Mouse (Mus musculus): Measurements from ENCODE around the gene Syn3.

DNA sequence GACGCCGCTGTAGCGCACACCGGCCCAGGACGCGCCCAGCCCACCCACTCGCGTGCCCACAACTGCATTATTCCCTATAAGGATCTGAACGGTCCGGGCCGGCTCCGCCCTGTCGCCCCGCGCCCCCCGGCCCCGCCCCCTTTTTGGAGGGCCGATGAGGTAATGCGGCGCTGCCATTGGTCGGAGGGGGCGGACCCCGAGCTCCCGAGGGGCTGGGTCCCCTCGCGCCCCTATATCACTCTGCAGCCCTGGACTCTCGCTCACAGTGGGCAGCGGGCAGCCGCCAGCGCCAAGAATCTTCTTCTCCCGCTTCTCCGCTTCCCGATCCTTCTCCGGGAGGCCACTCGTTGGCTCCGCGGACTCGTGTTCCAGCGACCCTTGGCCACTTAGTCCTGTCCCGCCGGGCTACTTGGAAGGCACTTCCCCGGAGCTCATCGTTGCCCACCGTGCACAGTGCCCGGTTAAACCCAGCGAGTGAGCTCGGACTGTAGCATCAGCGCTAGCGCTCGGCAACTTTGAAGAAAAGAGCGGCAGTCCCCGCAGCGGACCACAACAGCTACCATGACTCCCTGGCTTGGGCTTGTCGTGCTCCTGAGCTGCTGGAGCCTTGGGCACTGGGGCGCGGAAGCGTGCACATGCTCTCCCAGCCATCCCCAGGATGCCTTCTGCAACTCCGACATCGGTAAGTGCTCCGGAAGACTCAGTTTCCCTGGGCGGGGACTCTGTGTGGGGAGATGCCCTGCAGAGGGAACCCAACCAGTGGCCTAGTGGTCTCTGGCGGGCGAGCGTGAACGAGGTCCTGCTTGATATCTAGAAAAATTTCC is 198.2 kb downstream of the Syn3 start, which contains the start of gene Timp3:
- TF ChIP-seq CTCF (IDR thresholded peaks at IDR 0.05; ENCODE audit: low read depth) = no peak
- TF ChIP-seq EP300 (IDR thresholded peaks at IDR 0.05; ENCODE audit: low read depth) = no peak
